Mouse (Mus musculus) myocyte (in vitro differentiated cells): ENCODE measurements around the gene Hoxd10. TPM values are rescaled to one million over a fixed set of nuclear protein-coding genes. Genes with fewer than 3 reads are reported as not detected.

Source experiments
- H3K27me3 ChIP-seq: one replicate; pipeline ENCODE4 v1.6.1; 2011; ENCODE audit not compliant: control insufficient read depth, insufficient read depth, insufficient read length
- H3K36me3 ChIP-seq: one replicate; pipeline ENCODE4 v1.6.1; 2011; ENCODE audit not compliant: control insufficient read depth, insufficient read depth
- H3K4me2 ChIP-seq: one replicate; pipeline ENCODE4 v1.6.1; 2011; ENCODE audit warnings: low read depth, control low read depth
- H3K4me3 ChIP-seq: one replicate; pipeline ENCODE4 v1.5.1; 2011; ENCODE audit warnings: mild to moderate bottlenecking, control low read depth, moderate library complexity
- H3K79me2 ChIP-seq: one replicate; pipeline ENCODE4 v1.6.1; 2011; ENCODE audit not compliant: control insufficient read depth, insufficient read depth
- H3ac ChIP-seq: one replicate; pipeline ENCODE4 v1.6.1; 2011; ENCODE audit not compliant: control insufficient read depth, insufficient read length
- CEBPB ChIP-seq: IDR thresholded peaks from 2 replicates; pipeline ENCODE4 v1.6.1; 2011; ENCODE audit warnings: mild to moderate bottlenecking, moderate library complexity; ENCODE audit not compliant: poor library complexity, insufficient read depth, severe bottlenecking
- E2F4 ChIP-seq: IDR thresholded peaks from one replicate; pipeline ENCODE4 v1.6.1; 2011; ENCODE audit warnings: mild to moderate bottlenecking, control low read depth, moderate library complexity; ENCODE audit not compliant: insufficient read depth
- MAX ChIP-seq: IDR thresholded peaks from one replicate; pipeline ENCODE4 v1.6.1; 2011; ENCODE audit warnings: low read depth, mild to moderate bottlenecking, control low read depth
- MYOD1 ChIP-seq, 3 experiments: IDR thresholded peaks; one replicate each; pipeline ENCODE4 v1.6.1; 2011; ENCODE audit warnings: control low read depth in 2 of 3, low read depth in 2 of 3, mild to moderate bottlenecking in 2 of 3, moderate library complexity in 1 of 3; ENCODE audit not compliant: insufficient read length in 2 of 3, control insufficient read depth in 1 of 3
- MYOG ChIP-seq, 3 experiments: IDR thresholded peaks; one replicate each; pipeline ENCODE4 v1.6.1; 2011; ENCODE audit warnings: control low read depth in 2 of 3, low read depth in 2 of 3, mild to moderate bottlenecking in 2 of 3; ENCODE audit not compliant: insufficient read length in 2 of 3, control insufficient read depth in 1 of 3, insufficient read depth in 1 of 3
- POLR2A ChIP-seq: IDR thresholded peaks from one replicate; pipeline ENCODE4 v1.6.1; 2011; ENCODE audit warnings: low read depth, mild to moderate bottlenecking, control low read depth, moderate library complexity; ENCODE audit not compliant: insufficient read length
- POLR2AphosphoS2 ChIP-seq: IDR thresholded peaks from one replicate; pipeline ENCODE4 v1.6.1; 2011; ENCODE audit warnings: low read depth, control low read depth; ENCODE audit not compliant: insufficient read length
- REST ChIP-seq: IDR thresholded peaks from one replicate; pipeline ENCODE4 v1.6.1; 2011; ENCODE audit warnings: mild to moderate bottlenecking, control low read depth, moderate library complexity; ENCODE audit not compliant: insufficient read depth, insufficient read length
- SRF ChIP-seq: IDR thresholded peaks from one replicate; pipeline ENCODE4 v1.6.1; 2011; ENCODE audit warnings: low read depth; ENCODE audit not compliant: control insufficient read depth, insufficient read length
- TCF12 ChIP-seq: IDR thresholded peaks from one replicate; pipeline ENCODE4 v1.6.1; 2011; ENCODE audit warnings: mild to moderate bottlenecking, control low read depth; ENCODE audit not compliant: poor library complexity, insufficient read depth, severe bottlenecking
- TCF3 ChIP-seq: IDR thresholded peaks from one replicate; pipeline ENCODE4 v1.6.1; 2011; ENCODE audit warnings: low read depth, control low read depth; ENCODE audit not compliant: insufficient read length
- USF1 ChIP-seq: IDR thresholded peaks from one replicate; pipeline ENCODE4 v1.6.1; 2011; ENCODE audit warnings: low read depth, mild to moderate bottlenecking, control low read depth, moderate library complexity
- polyA plus RNA-seq: library from polyadenylated mRNA; unstranded; fragments of >200 nt; fragmentation: generic; extraction: Trizol; gene quantifications from one replicate; pipeline ENCODE4 v1.2.1, GENCODE M21; 2012; ENCODE audit warnings: missing spikeins

The Hoxd10 gene
- polyA plus RNA-seq, 1 experiment = not detected

GRCm38 (mm10) chr2:74738623-74739475, 47.1 kb downstream of the Hoxd10 start:
- Histone ChIP-seq H3K79me2 (no peaks in the 10 kb centered on the region), H3K4me2 (no peak overlapping the region), H3ac (no peak overlapping the region), H3K27me3 (peaks cover 61% of the 10 kb centered on the region), H3K4me3 (no peak overlapping the region), H3K36me3 (no peaks in the 10 kb centered on the region)
- TF ChIP-seq TCF3 (no peak), CEBPB (no peak), MYOG (IDR thresholded peaks at IDR 0.05; ENCODE audit: control insufficient read depth in 1 of 3, insufficient read depth in 1 of 3, insufficient read length in 2 of 3, low read depth in 2 of 3) (no peak), USF1 (no peak), TCF12 (no peak), MYOD1 (IDR thresholded peaks at IDR 0.05; ENCODE audit: control insufficient read depth in 1 of 3, insufficient read length in 2 of 3, low read depth in 2 of 3) (no peak), POLR2A (no peak), MAX (no peak), POLR2AphosphoS2 (no peak), E2F4 (no peak), SRF (no peak), REST (no peak)

GRCm38 (mm10) chr2:74739476-74739800, 47.7 kb downstream of the Hoxd10 start:
- no peak overlapping the region for H3K4me2 ChIP-seq
- H3K4me3 ChIP-seq = no peak overlapping the region
- no peak overlapping the region for H3ac ChIP-seq
- TF ChIP-seq CEBPB = no peak
- no peaks in the 10 kb centered on the region for H3K36me3 ChIP-seq
- H3K79me2 ChIP-seq = no peaks in the 10 kb centered on the region
- peaks cover 55% of the 10 kb centered on the region for H3K27me3 ChIP-seq

- no peak overlapping the region for H3K4me2 ChIP-seq
- H3K79me2 ChIP-seq = no peaks in the 10 kb centered on the region
- peaks cover 51% of the 10 kb centered on the region for H3K27me3 ChIP-seq
- H3K4me3 ChIP-seq = no peak overlapping the region
- TF ChIP-seq TCF12 (no peak), MAX (no peak), SRF (no peak), USF1 (no peak), TCF3 (no peak)
- H3ac ChIP-seq = no peak overlapping the region
- no peaks in the 10 kb centered on the region for H3K36me3 ChIP-seq
These were observed 48.1 kb downstream of the Hoxd10 start for GRCm38 (mm10) chr2:74739869-74740268.

- Histone ChIP-seq H3ac (no peak overlapping the region), H3K79me2 (no peaks in the 10 kb centered on the region), H3K27me3 (peaks cover 46% of the 10 kb centered on the region), H3K36me3 (no peaks in the 10 kb centered on the region), H3K4me2 (no peak overlapping the region), H3K4me3 (no peak overlapping the region)
- TF ChIP-seq MYOG (IDR thresholded peaks at IDR 0.05; ENCODE audit: control insufficient read depth in 1 of 3, insufficient read depth in 1 of 3, insufficient read length in 2 of 3, low read depth in 2 of 3) (peak in 1 of 3 experiments; percentile 18), POLR2AphosphoS2 (no peak), MAX (no peak), REST (no peak)
These were observed 48.8 kb downstream of the Hoxd10 start for GRCm38 (mm10) chr2:74740311-74741091.

GRCm38 (mm10) chr2:74741252-74741978, 49.7 kb downstream of the Hoxd10 start:
- TF ChIP-seq MAX = no peak
- Histone ChIP-seq H3K27me3 (peaks cover 46% of the 10 kb centered on the region), H3K4me3 (no peak overlapping the region), H3K36me3 (no peaks in the 10 kb centered on the region), H3ac (no peak overlapping the region), H3K79me2 (no peaks in the 10 kb centered on the region), H3K4me2 (no peak overlapping the region)
